Mouse (Mus musculus) liver, postnatal 0 days (tissue): ENCODE data around the gene Zfp366.

Source experiments
- CTCF ChIP-seq: sonication (generic); IDR thresholded peaks from 2 replicates; pipeline ENCODE4 v1.5.1; 2016; ENCODE audit warnings: antibody characterized with exemption, low read depth
- EP300 ChIP-seq: IDR thresholded peaks from 2 replicates; pipeline ENCODE4 v1.6.1; 2016; ENCODE audit warnings: antibody characterized with exemption, low read depth, mild to moderate bottlenecking

DNA sequence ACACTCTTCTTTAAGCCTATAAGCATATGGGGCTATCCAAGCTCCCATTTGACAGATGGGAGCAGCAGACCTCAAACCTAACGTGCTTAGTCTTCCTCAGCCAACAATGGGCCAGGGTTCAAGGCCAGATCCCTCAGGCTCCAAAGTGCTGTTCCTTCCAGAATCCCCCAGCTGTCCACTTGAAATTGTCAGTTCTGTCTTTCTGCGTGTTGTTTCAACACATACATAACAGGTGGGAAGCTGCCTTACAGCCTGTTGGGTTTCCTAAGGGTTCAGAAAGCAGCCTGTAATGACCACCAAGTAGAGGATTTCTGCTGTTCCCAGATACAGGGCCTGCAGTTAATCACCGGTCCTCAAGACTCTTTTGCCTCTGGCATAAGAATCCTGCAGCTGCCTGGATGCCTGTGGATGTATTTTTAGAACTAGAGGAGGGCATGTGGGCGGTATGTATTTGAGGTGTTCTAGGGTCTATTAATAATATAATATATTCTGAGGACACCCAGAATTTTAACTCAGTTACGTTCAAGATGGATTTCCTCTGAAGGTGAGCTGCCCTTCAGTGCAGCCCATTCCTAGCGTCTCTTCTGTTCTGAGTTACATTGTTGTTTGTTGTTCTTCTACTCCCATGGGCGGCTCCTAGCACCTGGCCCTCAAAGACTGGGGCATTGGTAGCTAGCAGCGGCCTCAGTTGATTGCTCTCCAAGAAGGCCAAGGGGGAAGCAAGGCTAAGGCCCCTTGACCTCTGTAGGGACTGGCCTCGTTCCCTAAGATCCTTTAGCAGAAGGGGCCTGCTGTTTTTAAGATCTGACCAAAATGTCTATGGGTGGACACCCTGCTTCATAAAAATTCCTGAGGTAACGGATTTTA is 41.0 kb downstream of the Zfp366 start:
- TF ChIP-seq CTCF: no peak
- TF ChIP-seq EP300: no peak
